Mouse (Mus musculus) gastrocnemius, adult 2 months (tissue): ENCODE results near the gene Tmem115. TPM values are rescaled to one million over a fixed set of nuclear protein-coding genes. Genes with fewer than 3 reads are reported as not detected.

Experiments used
- DNase-seq: peaks from one replicate; pipeline ENCODE4 v3.0.0; 2022
- H3K27ac ChIP-seq: fragments of 200-600 bp; 2 replicates; pipeline ENCODE4 v1.8.1; 2022; ENCODE audit warnings: mild to moderate bottlenecking
- H3K4me3 ChIP-seq: fragments of 200-600 bp; 2 replicates; pipeline ENCODE4 v1.8.1; 2022; ENCODE audit warnings: mild to moderate bottlenecking, moderate library complexity
- CTCF ChIP-seq: fragments of 200-600 bp; IDR thresholded peaks from 2 replicates; pipeline ENCODE4 v1.8.1; 2022; ENCODE audit warnings: antibody characterized with exemption, mild to moderate bottlenecking, moderate library complexity
- intact Hi-C: fragments of 180-260 bp; cut with DNase I; formaldehyde crosslinking; loops from one replicate; pipeline ENCODE4 v1.15.1; 2025
- total RNA-seq, 2 experiments: library from RNA; stranded (reverse); gene quantifications; 2 replicates each; pipeline ENCODE4 v1.2.3; 2021

Tmem115 gene
- total RNA-seq, 2 experiments from 2014 or later, result 16.6 to 17.3 TPM

DNA sequence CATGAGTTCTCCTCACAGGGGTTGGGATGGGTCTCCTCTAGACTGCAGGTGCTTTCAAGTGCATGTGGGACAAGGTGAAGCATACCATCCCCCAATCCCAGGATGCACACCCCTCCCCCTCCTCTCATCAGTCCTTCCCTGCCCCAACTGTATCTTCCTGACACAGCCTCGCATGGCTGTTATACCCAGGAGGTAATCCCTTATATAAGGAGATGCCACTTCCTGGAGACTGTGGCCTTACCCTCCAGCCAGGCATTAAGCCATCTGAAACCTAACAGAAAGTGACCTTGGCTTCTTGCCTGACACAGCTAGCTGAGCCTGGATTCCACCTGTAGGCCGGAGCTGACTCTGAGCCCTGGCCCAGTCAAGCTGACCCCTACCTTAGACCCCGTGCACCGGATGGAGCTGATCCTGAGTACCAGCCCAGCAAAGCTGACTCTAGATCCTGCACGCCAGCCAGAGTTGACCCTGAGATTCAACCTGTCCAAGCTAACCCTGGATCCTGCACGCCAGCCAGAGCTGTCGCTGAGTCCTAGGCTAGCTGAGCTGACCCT, 48.8 kb downstream of the Tmem115 start:
- no peak for TF ChIP-seq CTCF
- DNase-seq, result no peak
- H3K4me3 ChIP-seq, result no peak overlapping the region
- intact Hi-C loops, result no loop called here
- H3K27ac ChIP-seq, result peak overlapping the region; percentile 28

DNA sequence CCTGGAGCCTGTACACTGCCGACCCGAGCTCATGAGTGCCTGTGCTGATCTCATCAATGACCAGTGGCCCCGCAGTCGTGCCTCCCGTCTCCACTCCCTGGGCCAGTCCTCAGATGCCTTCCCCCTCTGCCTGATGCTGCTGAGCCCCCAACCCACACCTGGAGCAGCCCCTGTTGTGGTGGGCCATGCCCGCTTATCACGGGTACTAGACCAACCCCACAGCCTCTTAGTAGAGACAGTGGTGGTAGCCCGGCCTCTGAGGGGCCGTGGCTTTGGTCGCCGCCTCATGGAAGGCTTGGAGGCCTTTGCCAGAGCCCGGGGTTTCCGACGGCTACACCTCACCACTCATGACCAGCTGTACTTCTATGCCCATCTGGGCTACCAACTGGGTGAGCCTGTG, 49.4 kb downstream of the Tmem115 start:
- H3K27ac ChIP-seq, result no peak overlapping the region
- intact Hi-C loops, result no loop called here
- DNase-seq, result no peak
- no peak for TF ChIP-seq CTCF
- no peak overlapping the region for H3K4me3 ChIP-seq

DNA sequence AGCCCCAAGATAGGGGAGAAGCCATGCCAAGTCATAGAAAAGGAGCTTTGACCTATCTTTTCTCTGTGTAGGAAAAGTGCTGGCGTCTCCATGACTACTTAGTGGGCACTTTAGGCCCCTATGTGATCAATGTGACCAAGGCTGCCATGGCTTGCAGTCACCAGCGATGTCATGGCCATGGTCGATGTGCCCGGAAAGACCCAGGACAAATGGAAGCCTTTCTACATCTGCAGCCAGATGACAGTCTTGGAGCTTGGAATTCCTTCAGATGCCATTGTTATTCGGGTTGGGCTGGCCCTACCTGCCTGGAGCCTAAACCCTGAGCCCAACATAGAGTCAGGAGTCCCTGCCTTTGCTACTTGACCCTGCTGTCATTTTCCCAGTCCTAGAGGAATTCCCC, 52.8 kb downstream of the Tmem115 start:
- Histone ChIP-seq H3K4me3 (peak overlapping the region; percentile 98), H3K27ac (peak overlapping the region; percentile 96; the same call in 1 of the 2 replicates)
- DNase-seq, result no peak
- intact Hi-C loops, result no loop called here
- no peak for TF ChIP-seq CTCF

DNA sequence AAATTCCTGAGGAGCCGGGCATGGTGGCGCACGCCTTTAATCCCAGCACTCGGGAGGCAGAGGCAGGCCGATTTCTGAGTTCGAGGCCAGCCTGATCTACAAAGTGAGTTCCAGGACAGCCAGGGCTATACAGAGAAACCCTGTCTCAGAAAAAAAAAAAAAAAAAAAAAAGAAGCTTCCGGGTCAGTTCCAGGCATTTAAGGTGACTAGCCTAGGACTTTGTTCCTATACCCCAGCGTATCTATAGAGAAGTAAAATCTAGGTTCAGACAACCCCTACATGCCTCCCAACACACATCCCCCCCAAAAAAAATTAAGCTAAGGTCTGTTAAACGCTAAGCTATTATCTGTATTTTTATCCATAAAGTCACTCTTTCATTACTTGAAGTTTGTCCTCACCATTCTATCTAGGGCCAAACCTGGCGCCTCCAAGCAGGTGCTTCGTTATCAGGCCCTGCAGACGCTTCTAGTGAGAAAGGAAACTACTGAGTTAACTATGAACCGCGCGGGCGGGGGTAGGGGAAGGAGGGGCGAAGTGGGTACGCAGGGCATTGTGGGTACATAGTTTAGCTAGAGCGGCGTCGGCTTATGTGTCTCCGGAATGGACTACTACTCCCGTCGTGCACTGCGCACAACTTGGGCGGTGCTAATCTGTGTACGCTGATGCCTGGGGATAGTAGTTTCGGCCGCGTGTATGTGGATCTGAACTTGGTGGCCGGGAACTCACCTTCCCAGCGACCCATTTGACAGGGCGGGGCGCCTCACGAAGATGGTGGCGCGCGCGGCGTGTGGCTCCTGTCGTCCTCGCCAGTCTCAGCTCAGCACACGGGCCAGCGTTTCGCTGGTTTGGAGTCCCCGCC, 53.5 kb downstream of the Tmem115 start, which contains the start of gene Ifrd2:
TSS of gene Ifrd2 (plus strand) at position 669 of the 859 bp plus-strand sequence.
- H3K4me3 ChIP-seq, result peak within 1 kb of the TSS; percentile 98
- peak within 1 kb of the TSS; percentile 96 for H3K27ac ChIP-seq
- no peak for TF ChIP-seq CTCF
- peak; percentile 97 for DNase-seq
- intact Hi-C loops, result no loop called here

DNA sequence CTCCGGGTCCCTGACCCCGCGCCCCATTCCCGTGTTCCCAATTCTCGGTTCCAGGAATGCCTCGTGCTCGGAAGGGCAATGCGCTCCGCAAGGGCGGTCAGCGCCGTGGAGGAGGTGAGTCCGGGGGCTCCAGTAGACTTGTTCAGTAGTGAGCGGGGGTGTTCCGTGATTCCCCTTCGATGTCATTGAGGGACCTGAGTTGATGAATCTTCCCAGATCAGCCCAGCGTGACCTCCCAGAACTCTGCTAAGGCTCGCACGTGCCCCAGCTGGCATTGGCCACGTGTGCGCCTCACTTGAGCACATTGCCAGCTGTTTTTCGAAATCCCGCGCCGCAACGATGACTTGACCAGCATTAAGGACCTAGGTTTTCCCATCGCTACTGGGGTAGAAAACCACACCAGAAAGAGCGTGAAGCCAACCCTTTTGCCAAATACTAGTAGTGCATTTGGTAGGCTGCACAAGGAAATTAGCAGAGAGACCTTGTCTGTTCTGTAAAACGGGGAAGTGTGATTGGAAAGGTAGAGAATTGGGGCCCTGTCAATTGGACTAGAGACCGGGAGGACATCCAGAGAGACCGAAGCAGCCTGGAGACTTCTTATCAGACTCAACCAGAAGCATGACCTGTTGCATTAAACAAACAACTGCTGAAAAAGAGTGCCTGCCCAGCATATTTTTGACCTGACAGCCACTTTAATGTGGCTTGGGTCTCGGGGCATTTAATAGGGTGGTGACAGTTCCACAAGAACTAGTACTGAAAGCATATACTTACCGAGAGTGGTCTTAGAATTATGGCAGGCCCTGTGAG, 54.3 kb downstream of the Tmem115 start:
- no peak for TF ChIP-seq CTCF
- peak overlapping the region; percentile 96 for H3K27ac ChIP-seq
- peak overlapping the region; percentile 98 for H3K4me3 ChIP-seq
- intact Hi-C loops, result no loop called here
- DNase-seq, result peak; percentile 76

Other genes starting within 250 kb of the Tmem115 start
- gene Mapkapk3, start 244.1 kb upstream of the Tmem115 start, total RNA-seq, result 10 to 100 TPM; 32.6 to 48.1 TPM
- gene Cish, start 237.9 kb upstream of the Tmem115 start, total RNA-seq, result 100 to 1,000 TPM in 1 of 2 experiments, 10 to 100 TPM in 1; 25.7 to 113 TPM
- gene Hemk1, start 195.6 kb upstream of the Tmem115 start, total RNA-seq, result 10 to 100 TPM; 11.6 to 14.4 TPM
- 10 to 100 TPM; 37.9 to 49.6 TPM for gene 6430571L13Rik, start 193.3 kb upstream of the Tmem115 start, total RNA-seq
- under 1 TPM; 0.28 to 0.73 TPM for gene Cacna2d2, start 134.3 kb upstream of the Tmem115 start, total RNA-seq
- 1 to 10 TPM; 3.1 TPM for gene Cyb561d2, start 8.2 kb downstream of the Tmem115 start, total RNA-seq
- 10 to 100 TPM in 1 of 2 experiments, 1 to 10 TPM in 1; 9.7 to 11.5 TPM for gene Nprl2, start 8.3 kb downstream of the Tmem115 start, total RNA-seq
- under 1 TPM in 1 of 2 experiments, not detected in 1; 0.53 TPM for gene Zmynd10, start 13.4 kb downstream of the Tmem115 start, total RNA-seq
- gene Rassf1, start 17.6 kb downstream of the Tmem115 start, total RNA-seq, result 10 to 100 TPM; 14.0 to 14.3 TPM
- 10 to 100 TPM; 35.6 to 35.7 TPM for gene Tusc2, start 29.3 kb downstream of the Tmem115 start, total RNA-seq
- 10 to 100 TPM; 11.3 to 19.9 TPM for gene Hyal2, start 34.0 kb downstream of the Tmem115 start, total RNA-seq
- gene Hyal1, start 43.0 kb downstream of the Tmem115 start, total RNA-seq, result 1 to 10 TPM; 1.6 to 2.4 TPM
- 10 to 100 TPM; 11.8 to 14.7 TPM for gene Naa80, start 44.9 kb downstream of the Tmem115 start, total RNA-seq
- gene Hyal3, start 46.9 kb downstream of the Tmem115 start, total RNA-seq, result under 1 TPM; 0.22 to 0.33 TPM
- gene Ifrd2, start 53.7 kb downstream of the Tmem115 start, total RNA-seq, result 10 to 100 TPM; 48.5 to 50.4 TPM
- 10 to 100 TPM; 11.2 to 17.9 TPM for gene Sema3b, start 75.3 kb downstream of the Tmem115 start, total RNA-seq
- 10 to 100 TPM; 59.9 to 77.7 TPM for gene Gnai2, start 101.4 kb downstream of the Tmem115 start, total RNA-seq
- 10 to 100 TPM; 60.8 to 94.7 TPM for gene Slc38a3, start 135.6 kb downstream of the Tmem115 start, total RNA-seq
- gene Gnat1, start 145.8 kb downstream of the Tmem115 start, total RNA-seq, result not detected
- gene Sema3f, start 176.5 kb downstream of the Tmem115 start, total RNA-seq, result 1 to 10 TPM; 6.3 to 9.2 TPM
- gene Rbm5, start 237.1 kb downstream of the Tmem115 start, total RNA-seq, result 10 to 100 TPM; 46.4 to 49.6 TPM